Comparison of ENCODE assay signal across 12 mouse cellular contexts in the genomic region with DNA sequence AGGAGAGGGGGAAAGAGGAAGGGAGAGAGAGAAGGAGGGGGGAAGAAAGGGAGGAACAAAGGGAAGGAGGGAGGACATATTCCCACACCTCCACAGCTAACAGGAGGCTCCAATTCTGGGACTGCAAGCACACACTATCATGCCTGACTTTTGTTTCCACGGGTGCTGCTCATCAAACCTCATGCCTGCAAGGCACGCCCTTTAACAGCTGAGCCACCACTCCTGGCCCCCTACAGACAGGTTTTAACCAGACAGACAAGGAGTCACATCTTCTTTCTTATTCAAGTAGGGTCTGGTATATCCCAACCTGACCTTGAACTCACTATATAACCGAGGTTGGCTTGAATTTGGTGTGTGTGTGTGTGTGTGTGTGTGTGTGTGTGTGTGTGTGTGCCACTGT.
"Had no signal": no experiment of that assay in that cellular context is flagged by ENCODE, and none has a peak within 500 bp of the region (broad histone marks: within the 10 kb centered on the region; RNA-seq: fewer than 3 reads in every experiment).

No protein-coding gene starts in this region.

- H3K36me3 ChIP-seq: liver, embryonic 13.5 days; midbrain, embryonic 12.5 days had no signal

- H3K9me3 ChIP-seq: liver, embryonic 13.5 days; midbrain, embryonic 12.5 days had no signal

- H3K4me3 ChIP-seq: liver, embryonic 13.5 days; midbrain, embryonic 12.5 days had no signal

- H3K27ac ChIP-seq: liver, embryonic 13.5 days; macrophage; midbrain, embryonic 12.5 days; stomach, postnatal 0 days had no signal

- H3K4me2 ChIP-seq: liver, embryonic 13.5 days; midbrain, embryonic 12.5 days had no signal

- H3K4me1 ChIP-seq: liver, embryonic 13.5 days; midbrain, embryonic 12.5 days had no signal

- DNase-seq: kidney, adult 11 months; kidney, adult 8-10 months; kidney, postnatal 14 days; kidney, postnatal 4 days; layer of hippocampus, adult 9-11 months; liver, embryonic 13.5 days; lung, adult 2 months; lung, postnatal 14 days; thymus, postnatal 25 days had no signal

- H3K27me3 ChIP-seq: liver, embryonic 13.5 days; midbrain, embryonic 12.5 days had no signal
